Mouse (Mus musculus) spleen, adult 12 weeks (tissue): ENCODE measurements at regions not wholly inside any gene's neighbourhood (a gene's known extent, or its start where the extent isn't known, plus 50 kb on each side); places are given as distances from the start of the nearest gene placed in this dataset.

Experiments
- DNase-seq: peaks from one replicate; pipeline ENCODE4 v3.0.0; 2022; ENCODE audit warnings: low spot score

DNA sequence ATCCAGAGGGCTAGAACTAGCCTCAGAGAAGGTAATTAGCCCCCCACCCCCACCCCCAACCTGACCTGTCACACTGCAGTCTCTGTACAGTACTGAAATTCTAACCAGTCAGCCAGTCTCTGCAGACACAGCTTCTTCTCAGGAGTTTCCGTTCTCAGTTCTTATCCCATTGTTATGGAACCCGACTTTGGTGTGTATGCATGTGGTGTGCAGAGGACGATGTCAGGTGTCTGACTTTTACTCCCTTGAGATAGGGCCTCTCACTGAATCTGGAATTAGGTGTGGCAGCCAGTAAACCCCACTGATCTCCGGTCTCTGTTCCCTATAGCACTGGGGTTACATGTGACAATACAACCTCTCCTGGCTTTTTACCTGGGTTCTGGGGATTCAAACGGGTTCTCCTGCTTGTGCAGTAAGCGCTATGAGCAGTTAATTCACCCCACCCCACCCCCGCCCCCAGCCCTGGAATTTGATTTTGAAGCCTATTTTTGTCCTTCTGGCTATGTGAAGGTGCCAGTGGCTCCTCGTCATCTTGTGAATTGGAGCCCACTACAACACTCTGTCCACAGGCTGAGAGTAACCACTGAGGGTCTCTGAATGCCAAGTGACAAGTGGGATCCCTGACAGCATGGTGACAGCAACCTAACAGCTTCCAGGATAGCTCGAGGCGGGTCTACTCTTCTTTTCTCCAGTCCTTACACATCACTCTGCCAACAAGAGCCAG lies 429.4 kb downstream of the Fut8 start:
- DNase-seq = no peak

DNA sequence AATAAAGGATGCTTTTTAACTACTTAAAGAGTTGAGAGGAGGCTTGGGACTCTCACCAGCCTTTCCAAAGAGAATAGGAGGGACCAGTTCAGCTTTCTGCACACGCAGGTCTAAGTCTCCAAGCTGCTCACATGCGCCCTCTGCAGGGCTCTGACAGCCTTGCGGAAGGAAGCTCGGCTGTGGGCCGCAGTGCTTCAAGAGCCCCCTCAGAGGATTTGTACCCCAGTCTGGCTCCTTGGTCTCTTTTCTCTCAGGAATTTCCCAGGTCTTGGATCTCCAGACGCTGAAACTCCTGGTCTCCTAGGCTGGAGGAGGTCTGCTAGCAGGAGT lies 429.9 kb downstream of the Fut8 start:
- peak; percentile 32 for DNase-seq

DNA sequence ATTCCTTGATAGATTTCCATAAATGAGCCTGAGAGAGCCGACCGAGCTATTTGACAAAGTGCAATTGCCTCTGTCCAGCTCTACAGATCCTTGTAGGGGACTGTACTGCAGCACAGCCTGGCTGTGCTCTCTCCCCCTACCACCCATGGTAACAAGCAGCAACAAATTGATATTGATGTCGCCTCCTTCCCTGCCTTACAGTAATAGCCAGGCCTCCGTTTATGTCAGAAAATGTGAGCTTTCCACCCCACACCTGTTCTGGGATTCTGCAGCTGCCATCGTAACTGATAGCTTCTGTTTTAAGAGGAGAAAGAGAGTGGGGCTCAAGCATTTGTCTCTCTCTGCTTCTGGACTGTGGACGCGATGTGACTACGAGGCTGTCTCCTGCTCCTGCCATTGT lies 432.6 kb downstream of the Fut8 start:
- no peak for DNase-seq

DNA sequence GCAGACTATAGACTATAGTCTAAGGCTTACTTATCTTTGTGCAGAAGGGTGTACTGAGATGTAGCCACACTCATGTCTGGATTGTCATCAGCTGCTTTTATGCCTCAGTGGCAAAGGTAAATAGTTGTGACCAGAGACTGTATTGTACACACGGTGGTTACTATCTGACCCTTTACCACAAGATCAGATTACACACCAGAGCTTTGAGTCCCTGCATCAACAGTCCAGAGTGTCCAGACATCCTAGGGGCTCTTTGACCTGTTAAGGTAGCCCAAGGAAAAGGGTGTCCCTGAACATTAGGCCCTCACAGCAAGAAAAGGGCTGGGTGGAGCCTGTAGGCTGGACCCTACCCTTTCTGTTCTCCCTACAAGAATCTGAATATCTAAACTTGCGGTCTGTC lies 436.4 kb downstream of the Fut8 start:
- no peak for DNase-seq

DNA sequence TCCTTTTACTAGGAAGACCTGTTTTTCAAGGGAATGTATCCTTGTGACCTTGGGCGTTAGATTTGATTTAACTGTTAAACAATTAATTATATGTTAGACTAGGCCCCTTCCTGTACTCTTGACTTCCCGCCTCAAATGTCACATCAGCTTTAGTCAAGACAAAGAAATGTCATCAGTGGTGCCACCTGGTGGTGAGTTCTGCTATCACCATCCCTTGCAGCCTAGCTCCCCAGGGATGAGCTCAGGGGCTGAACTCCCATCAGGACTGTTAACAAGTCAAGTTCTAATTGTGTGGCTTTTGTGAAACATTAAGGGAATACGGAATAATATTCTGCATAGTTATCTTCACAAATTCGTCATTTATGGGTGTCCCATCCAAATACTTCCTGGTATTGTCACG lies 436.8 kb downstream of the Fut8 start:
- DNase-seq = peak; percentile 29

DNA sequence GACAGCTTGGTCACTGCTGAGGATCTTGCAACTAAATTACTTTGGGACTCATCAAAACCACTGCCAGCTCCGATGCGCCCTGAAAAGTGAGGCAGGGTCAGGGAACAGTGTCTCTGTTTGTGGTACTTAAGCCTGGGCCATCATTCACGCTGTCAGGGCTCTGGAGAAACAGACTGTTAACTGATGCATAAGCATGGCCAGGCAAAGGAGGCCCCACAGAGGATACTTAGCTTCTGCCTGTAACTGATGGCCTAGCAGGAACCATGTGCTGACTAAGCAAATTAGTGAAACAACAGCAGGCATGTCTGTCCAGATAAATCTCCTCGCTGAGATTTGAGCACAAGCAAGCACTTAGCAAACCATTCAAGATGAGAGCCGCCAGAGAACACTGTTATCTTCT lies 440.1 kb downstream of the Fut8 start:
- no peak for DNase-seq

DNA sequence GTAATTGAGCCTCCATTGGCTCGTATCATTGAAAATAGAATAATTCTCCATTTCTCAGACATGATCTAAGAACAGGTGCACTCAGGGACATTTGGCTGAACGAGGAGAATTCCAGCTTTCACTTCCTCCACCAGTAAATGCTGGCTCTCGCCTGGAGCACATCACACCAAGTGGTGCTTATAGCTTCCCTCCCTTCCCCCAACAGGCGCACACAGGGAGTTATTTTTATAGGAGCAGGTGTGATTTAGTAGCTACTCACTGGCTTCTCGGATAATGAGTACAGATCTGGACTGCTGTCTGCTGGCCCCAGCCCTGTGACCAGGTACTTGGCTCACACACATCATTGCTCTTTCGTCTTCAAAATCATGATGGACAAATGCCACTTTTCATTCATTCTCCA lies 456.2 kb downstream of the Fut8 start:
- no peak for DNase-seq

DNA sequence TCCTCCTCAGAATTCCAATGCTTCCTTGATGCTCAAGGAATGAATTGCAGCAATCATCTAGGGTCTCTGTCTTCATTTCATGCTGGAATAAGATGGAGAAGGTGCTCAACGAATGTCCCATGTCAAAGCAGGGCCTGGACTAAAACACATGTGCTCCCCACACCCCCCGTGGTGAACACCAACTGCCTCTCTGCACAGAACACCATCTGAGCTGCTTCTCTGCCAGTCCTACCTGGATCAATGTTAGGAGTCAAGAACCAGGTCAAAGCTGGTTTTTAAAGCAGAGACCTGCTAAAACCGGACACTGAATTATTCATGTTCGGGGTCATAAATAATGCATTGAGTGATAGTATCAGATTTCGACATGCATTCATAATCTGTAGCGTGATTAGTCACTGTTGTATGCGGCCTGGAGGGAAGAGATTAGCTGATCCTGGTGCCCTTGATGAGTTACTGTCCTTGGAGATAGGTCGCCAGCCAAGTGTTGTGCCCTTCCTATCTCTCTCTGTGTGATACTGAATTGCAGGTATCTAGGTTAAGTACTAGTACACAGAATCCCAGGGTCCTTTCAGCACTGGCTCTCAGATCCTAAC lies 458.2 kb downstream of the Fut8 start:
- DNase-seq = no peak

DNA sequence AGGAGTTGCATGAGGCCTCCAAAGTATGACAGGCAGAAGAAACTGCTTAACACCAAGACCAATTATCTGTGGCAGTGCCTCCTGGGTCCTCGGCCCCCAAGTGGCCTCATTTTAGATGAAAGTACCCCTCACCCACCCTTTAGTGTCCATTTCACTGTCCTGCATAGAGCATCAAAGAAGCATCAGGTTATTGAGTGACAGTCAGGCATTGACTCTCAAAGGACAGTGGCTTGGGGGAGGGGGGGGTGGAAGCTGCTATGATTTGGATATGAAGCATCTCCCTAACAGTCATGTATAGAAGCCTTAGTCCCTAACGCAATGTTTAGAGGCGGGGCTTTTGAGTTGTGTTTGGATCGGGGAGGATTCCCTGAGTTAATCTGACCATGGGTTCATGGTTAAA lies 458.7 kb downstream of the Fut8 start:
- no peak for DNase-seq

DNA sequence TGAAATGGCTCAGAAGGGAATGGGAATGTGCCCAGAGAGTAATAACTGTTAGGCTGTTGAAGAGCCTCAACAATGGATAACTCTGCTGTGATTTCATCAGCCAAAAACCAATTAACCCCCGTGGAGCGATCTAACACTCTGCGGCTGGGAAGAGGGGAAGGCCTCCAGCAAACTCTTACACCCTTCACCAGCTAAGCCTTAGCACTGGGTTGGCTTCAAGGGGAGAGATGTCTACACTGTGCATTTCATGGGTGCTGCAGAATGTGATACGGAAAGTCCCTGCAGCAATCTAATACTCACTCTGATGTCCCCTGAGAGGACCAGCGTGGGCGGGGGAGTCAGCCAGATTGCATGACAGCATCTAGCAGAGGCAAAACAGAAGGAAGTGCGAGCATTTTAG lies 460.2 kb downstream of the Fut8 start:
- no peak for DNase-seq

DNA sequence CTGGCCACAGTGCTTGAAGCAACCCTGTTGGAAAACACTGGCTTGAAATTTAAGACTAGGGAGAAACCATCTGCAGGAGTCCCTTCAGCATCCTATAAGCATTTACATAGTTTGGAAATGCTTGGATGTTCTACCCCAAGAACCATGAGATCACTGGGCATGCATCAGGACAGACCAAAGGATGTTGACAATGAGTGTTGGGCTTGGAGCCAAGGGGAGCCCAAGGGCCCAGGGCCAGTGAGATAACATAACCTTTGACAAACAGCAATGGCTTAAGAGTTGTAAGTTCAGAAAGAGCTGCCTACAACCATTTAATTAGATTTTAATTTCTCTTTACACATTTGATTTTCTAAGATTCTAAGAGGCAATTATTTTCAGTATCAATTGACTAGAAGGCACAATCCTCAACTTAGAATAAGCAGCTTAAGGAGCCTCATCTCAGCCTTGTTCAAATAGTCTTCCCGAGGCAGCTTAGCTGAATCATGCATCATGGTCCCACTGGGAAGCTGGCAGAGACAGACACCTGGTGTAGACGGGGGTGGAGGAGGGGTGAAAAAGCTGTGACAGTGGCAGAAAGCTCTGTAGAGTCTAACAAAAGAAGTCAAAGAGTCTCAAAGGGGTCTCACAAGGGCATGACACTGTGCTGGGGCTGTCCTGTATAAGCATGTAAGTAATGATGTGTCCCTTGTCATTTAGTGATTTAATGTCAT lies 462.1 kb downstream of the Fut8 start:
- DNase-seq = no peak

DNA sequence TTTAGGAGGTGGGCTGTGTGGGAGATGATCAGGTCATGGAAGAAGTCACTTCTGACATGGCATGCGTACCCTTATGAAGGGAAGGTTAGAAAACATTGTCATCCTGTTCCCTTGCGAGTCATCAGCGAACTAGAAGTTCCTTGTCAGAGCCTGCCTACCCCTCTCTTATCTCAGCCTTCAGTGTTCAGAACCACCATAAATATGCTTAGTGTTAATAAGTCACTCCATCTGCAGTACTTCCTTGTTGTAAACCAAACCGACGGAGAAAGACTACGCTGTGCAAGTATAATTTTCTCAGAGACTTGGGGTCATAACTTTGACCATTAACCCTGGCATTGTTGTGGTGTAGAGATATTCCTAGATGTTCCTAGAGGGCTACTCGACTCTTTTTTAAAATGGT lies 477.6 kb downstream of the Fut8 start:
- DNase-seq = no peak

DNA sequence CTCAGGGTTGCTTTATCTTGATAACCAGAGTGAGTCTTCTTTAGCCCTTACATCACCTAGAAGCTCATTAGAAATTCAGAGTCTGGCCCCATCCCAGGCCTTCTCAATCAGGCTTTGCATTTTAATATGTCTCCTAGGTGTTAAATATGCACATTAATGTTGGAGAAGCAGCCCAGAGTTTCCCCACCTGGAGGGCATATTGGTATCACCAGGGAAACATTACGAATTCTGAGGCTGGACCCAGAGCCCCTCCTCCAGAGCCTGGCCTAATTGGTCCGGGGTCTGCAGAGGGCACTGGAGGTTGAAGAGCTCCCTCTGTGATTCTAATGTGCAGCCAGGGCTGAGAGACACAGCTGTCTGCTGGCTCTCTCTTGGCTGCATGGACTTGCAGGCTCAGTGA lies 478.1 kb downstream of the Fut8 start:
- no peak for DNase-seq

DNA sequence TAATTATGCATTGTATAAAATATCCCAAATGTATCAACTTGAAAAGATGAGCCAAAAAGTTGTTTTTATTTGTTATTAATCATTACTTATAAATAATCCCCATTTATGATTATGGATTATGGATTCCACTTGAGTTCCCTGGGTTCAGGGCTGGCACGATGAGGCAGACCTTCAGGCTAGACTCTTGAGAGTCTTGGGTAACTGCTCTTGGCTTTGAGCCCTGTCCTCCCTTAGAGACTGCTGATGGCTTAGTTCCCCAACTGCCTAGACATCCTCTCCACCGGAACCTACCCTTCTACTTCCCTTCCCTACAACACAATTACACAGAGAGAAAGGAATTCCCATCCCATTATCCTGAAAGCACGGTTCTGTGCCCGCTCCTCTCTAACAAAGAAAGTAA lies 466.3 kb upstream of the Gm6657 start:
- DNase-seq = no peak

DNA sequence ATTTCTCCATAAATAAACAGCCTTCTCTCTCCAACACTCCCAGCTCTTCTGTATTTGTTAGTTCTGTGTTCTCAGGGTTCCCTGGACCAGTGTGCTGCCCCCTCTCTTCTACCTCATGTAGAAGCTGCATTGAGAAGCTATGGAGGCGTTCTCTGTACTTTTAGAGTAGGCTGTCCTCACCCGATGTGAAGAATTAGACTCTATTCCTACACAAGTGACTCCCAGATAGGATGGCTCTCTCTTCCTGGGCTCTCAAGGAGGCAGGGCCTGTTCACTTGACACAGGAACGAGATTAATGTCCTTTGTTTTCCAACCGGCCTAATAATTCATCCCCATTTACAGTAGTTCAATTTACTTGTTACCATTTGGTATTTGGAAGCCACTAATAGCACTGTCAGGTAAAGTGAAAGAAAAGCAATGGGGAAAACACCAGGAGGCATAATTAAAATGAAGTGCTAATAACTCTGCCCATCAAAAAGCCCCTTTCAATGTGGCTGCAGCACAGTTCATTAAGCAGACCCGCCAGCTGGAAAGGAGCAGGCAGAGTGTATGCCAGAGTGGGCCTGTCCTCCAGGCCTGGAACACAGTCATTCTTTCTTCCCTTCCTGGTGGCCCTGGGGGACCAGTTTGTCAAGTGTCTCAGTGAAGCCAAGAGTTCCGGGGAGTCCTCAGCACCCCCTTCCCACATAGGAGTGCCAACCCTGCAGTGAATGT lies 454.8 kb upstream of the Gm6657 start:
- DNase-seq = no peak

DNA sequence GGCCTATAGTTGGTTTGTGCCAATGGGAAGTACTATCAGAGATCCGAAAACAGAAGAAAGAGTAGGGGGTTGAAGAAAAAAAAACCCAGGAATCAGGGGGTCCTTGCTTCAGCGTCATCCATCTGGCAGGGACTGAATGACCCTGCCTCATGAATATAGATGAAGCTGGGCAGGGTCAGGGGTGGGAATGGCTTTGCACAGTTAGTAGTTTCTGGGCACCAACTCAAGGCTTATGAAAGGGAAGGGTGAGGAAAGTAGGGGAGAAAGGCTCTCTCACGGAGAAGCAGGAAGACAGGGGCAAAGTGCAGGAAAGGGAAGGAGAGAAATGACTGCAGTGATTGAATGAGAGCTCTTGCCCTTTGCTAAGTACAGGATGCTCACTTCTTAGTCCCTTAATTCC lies 451.3 kb upstream of the Gm6657 start:
- no peak for DNase-seq

DNA sequence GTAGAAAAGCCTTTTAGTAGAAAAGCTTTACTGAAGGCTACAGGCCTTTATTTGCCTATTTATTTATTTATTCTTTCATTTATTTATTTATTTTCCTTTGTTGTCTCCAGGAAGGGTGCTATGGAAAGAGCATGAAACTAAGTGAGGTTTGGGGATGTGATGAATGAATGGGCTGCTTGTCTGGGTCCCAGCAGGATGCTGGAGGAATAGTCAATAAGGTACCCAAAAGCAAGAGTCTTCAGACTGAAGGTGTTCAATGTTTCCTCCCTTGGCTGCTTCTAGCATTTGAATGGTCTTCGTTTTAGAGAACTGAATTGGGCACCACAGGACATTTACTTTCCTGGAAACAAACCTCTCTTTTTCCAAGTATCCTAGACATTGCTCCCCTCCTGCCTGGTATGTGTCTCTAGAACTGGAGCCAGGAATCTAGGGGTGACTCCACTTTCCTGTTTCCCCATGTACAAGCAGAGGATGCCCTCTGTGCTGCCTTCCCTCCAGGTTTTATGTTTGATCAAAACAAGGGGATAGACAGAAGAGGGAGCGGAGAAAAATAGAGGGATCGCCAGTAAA lies 444.5 kb upstream of the Gm6657 start:
- DNase-seq = no peak

DNA sequence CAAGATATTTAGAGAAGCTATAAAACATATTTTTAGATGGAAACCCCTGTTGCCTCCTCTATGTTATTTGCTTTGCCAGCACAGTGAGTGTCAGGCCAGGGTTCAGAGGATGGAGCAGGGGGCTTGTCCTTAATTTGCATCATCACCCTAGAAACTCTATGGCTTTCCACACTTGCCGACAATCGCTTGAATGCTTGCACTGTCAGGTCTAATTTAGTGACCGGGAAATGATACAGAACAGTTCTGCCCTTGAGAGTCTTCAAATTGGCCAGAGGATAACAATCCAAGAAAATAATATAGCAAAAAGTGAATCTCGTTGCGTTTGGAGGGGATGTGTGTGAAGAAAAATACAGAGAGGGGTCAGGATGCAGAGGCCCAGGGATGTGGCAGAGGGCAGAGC lies 441.9 kb upstream of the Gm6657 start:
- DNase-seq = no peak

DNA sequence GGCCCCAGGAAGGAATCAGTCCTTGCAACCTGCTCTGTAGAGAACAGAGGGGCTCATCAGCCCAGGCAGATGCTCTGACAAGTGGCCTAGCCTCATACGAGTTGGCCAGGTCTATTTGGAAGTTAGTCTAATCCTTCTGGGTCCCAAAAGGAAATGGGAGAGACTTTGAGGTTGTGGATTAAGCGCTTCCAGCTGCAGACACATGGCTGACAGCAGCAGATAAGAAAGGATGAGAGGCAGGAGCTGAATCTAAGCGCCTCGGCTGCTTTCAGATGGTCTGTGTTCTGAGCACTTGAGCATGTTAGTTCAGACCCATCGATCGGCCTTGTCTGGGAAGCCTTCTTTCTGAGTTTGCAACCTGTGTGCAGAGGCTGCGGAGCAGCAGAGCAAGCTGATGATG lies 438.0 kb upstream of the Gm6657 start:
- no peak for DNase-seq

DNA sequence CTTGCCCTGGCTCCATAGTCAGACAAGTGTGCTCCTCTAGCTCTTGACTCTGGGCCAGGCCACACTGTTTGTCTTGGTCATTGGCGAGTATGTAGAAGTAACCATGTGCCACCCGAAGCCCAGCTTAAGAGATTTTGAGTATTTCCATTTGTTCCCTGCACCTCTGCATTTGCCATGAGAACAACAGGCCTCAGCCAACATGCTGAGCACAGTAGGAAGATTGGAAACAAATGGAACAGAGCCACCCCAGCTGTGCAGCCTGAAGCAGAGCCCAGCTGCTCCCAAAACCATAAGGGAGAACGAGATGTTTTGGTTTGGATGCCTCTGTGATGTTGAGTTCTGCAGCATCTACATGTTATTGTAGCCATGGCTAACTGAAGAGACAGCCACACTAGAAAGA lies 433.1 kb upstream of the Gm6657 start:
- DNase-seq = no peak

DNA sequence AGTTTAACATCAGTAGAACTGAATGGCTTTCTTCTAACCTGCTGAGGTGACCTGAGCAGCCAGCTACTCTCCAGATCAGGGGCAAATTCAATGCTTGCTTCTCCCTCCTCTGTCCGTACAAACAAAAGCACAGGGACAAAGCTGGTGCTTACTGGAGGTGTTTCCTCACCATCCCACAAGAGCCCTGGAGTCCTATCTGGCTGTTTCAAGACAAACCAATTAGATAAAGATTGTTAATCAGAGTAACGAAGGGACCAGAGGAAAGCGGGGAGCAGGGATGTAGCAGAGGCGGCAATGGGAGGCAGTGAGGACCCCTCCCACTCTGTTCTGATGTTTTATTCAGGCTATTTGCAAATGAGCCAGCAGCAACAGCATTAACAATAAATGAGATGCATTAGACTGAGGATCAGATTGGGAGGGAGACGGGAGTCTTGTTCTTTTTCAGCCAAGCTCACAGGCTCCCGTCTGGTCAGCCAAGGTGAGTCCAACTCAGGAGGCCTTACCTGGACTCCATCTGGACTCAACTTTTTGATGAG lies 418.0 kb upstream of the Gm6657 start:
- DNase-seq = no peak

DNA sequence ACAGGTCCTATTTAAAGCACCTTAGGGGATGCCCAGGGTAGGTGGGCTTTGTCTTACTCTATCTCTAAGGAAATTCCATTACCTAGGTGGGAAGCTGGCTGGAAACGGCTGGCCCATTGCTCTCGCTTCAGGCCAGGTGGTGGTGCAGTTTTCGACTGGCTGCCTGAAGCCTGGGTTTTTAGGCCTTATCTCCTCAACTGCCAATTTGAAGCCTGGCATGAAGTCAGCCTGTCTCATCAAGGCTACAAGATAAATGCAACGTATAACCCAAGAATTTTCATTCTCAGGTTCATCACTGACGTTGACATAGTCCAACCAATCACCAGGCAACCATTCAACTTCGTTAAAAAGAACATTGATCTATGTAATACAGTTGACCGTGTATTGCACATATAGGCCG lies 417.3 kb upstream of the Gm6657 start:
- no peak for DNase-seq
